Mouse (Mus musculus) liver, embryonic 14.5 days (tissue): Measurements from ENCODE around the gene Aar2. TPM values are rescaled to one million over a fixed set of nuclear protein-coding genes. Genes with fewer than 3 reads are reported as not detected.

Experiments used
- ATAC-seq: fragments of 200-750 bp; cut with Nextera tagmentation; 2 replicates; pipeline ENCODE4 v1.8.0; 2017; ENCODE audit warnings: moderate number of reproducible peaks, mild to moderate bottlenecking, moderate library complexity; ENCODE audit not compliant: insufficient read depth
- DNase-seq, 3 experiments: peaks; one replicate each; pipeline ENCODE4 v3.0.0-alpha.2; 2012 to 2013; ENCODE audit warnings: low read depth in 3 of 3, low spot score in 3 of 3
- H3K27ac ChIP-seq: fragments of 300-500 bp; sonication (generic); 2 replicates; pipeline ENCODE4 v1.5.1; 2014; ENCODE audit warnings: moderate library complexity, mild to moderate bottlenecking, control low read depth, inconsistent platforms
- H3K27me3 ChIP-seq: fragments of 300-500 bp; sonication (generic); 2 replicates; pipeline ENCODE4 v1.6.1; 2014; ENCODE audit warnings: mild to moderate bottlenecking, low read length, moderate library complexity; ENCODE audit not compliant: control insufficient read depth, insufficient read depth
- H3K36me3 ChIP-seq: fragments of 300-500 bp; sonication (generic); replicated peaks from 2 replicates; pipeline ENCODE4 v1.6.1; 2014; ENCODE audit warnings: low read depth; ENCODE audit not compliant: control insufficient read depth, insufficient read depth
- H3K4me1 ChIP-seq, 2 experiments: fragments of 200-500 bp in 1 of 2; fragments of 300-500 bp in 1 of 2; sonication (generic) in 1 of 2; replicated peaks; 2 replicates each; pipeline ENCODE4 v1.6.1; 2012 to 2014; ENCODE audit warnings: antibody characterized with exemption in 1 of 2, inconsistent platforms in 1 of 2, low read length in 1 of 2; ENCODE audit not compliant: control insufficient read depth in 2 of 2, insufficient read depth in 2 of 2
- H3K4me2 ChIP-seq: fragments of 300-500 bp; sonication (generic); 2 replicates; pipeline ENCODE4 v1.6.1; 2014; ENCODE audit warnings: low read depth, mild to moderate bottlenecking, control low read depth, moderate library complexity
- H3K4me3 ChIP-seq, 2 experiments: fragments of 200-500 bp in 1 of 2; fragments of 300-500 bp in 1 of 2; sonication (generic) in 1 of 2; 2 replicates each; pipeline ENCODE4 v1.5.1; 2012 to 2014; ENCODE audit warnings: low read depth in 2 of 2, low read length in 2 of 2, mild to moderate bottlenecking in 2 of 2, control low read depth in 1 of 2, inconsistent platforms in 1 of 2, moderate library complexity in 1 of 2; ENCODE audit not compliant: insufficient read depth in 1 of 2
- H3K9ac ChIP-seq: fragments of 300-500 bp; sonication (generic); replicated peaks from 2 replicates; pipeline ENCODE4 v1.6.1; 2014; ENCODE audit warnings: mild to moderate bottlenecking, control low read depth, moderate library complexity
- H3K9me3 ChIP-seq: fragments of 300-500 bp; sonication (generic); 2 replicates; pipeline ENCODE4 v1.6.1; 2016; ENCODE audit warnings: low read length, mixed read lengths; ENCODE audit not compliant: control insufficient read depth
- CTCF ChIP-seq: IDR thresholded peaks from 2 replicates; pipeline ENCODE4 v1.5.1; 2016; ENCODE audit warnings: antibody characterized with exemption, low read depth, control low read depth
- EP300 ChIP-seq: IDR thresholded peaks from 2 replicates; pipeline ENCODE4 v1.6.1; 2016; ENCODE audit warnings: antibody characterized with exemption, low read depth
- WGBS: fragments of 180-500 bp; shearing (Covaris S2); extraction: QIAGEN DNeasy Blood & Tissue Kit; methylation state at CpG from one replicate; pipeline ENCODE4 v1.1.7; 2014; ENCODE audit not compliant: insufficient replicate concordance; 5-methylcytosine and 5-hydroxymethylcytosine counted together
- polyA plus RNA-seq, 2 experiments: library from polyadenylated mRNA; depleted of rRNA in 1 of 2; stranded (reverse) in 1 of 2; unstranded in 1 of 2; fragments of >200 nt; fragmentation: Nextera tagmentation in 1 of 2; extraction: Ambion mirVana in 1 of 2; gene quantifications; 2 replicates each; pipeline versions ENCODE4 v1.2.1 to v1.2.3; 2012 to 2014

The Aar2 gene
- polyA plus RNA-seq, 2 experiments, result 6.0 to 13.2 TPM

- Histone ChIP-seq H3K4me3 (no peak overlapping the region), H3K27me3 (no peaks in the 10 kb centered on the region), H3K36me3 (no peaks in the 10 kb centered on the region), H3K4me1 (no peaks in the 10 kb centered on the region), H3K9ac (no peak overlapping the region), H3K4me2 (no peak overlapping the region), H3K9me3 (no peaks in the 10 kb centered on the region), H3K27ac (no peak overlapping the region)
- no peak for ATAC-seq
- WGBS, result 49% methylated on average over 7 of the region's 7 CpGs
- no peak for DNase-seq
- no peak for TF ChIP-seq EP300
- no peak for TF ChIP-seq CTCF
Observed at GRCm38 (mm10) chr2:156538817-156539555, 8.4 kb upstream of the Aar2 start.

- no peak overlapping the region for H3K9ac ChIP-seq
- 73% methylated on average over 7 of the region's 7 CpGs for WGBS
- no peak overlapping the region for H3K27ac ChIP-seq
Observed at GRCm38 (mm10) chr2:156540991-156541390, 6.4 kb upstream of the Aar2 start.

GRCm38 (mm10) chr2:156542410-156542809 lies 5.0 kb upstream of the Aar2 start:
- no peaks in the 10 kb centered on the region for H3K36me3 ChIP-seq
- DNase-seq, result no peak
- H3K4me1 ChIP-seq, result peaks cover 0 to 6% of the 10 kb centered on the region in 2 experiments; a peak in 2 of 4 replicates
- no peaks in the 10 kb centered on the region for H3K27me3 ChIP-seq
- H3K27ac ChIP-seq, result no peak overlapping the region
- no peak overlapping the region for H3K4me2 ChIP-seq
- no peak overlapping the region for H3K9ac ChIP-seq
- ATAC-seq, result no peak
- no peak for TF ChIP-seq CTCF
- TF ChIP-seq EP300, result no peak
- H3K4me3 ChIP-seq, result no peak overlapping the region
- WGBS, result 44% methylated on average over 8 of the region's 8 CpGs
- no peaks in the 10 kb centered on the region for H3K9me3 ChIP-seq

More at GRCm38 (mm10) chr2:156540991-156541390, 6.4 kb upstream of the Aar2 start:
- Histone ChIP-seq H3K4me2 (no peak overlapping the region), H3K4me3 (no peak overlapping the region), H3K27me3 (no peaks in the 10 kb centered on the region), H3K4me1 (0 out of 4 replicates have a peak, but pooled peaks cover 0 to 2% of the 10 kb centered on the region in 2 experiments), H3K36me3 (no peaks in the 10 kb centered on the region), H3K9me3 (no peaks in the 10 kb centered on the region)
- DNase-seq (no peak), ATAC-seq (no peak)
- TF ChIP-seq CTCF (no peak), EP300 (no peak)

- H3K36me3 ChIP-seq, result no peaks in the 10 kb centered on the region
- H3K27ac ChIP-seq, result no peak overlapping the region
- WGBS, result 46% methylated on average over 3 of the region's 3 CpGs
- no peak overlapping the region for H3K4me3 ChIP-seq
- H3K9ac ChIP-seq, result no peak overlapping the region
- no peak for TF ChIP-seq EP300
- TF ChIP-seq CTCF, result no peak
- ATAC-seq (no peak), DNase-seq (no peak)
- no peaks in the 10 kb centered on the region for H3K27me3 ChIP-seq
- H3K4me2 ChIP-seq, result no peak overlapping the region
- no peaks in the 10 kb centered on the region for H3K9me3 ChIP-seq
- peaks cover 7 to 9% of the 10 kb centered on the region in 2 experiments for H3K4me1 ChIP-seq
Observed at GRCm38 (mm10) chr2:156543804-156544203, 3.6 kb upstream of the Aar2 start.

GRCm38 (mm10) chr2:156552421-156552820 lies 5.0 kb downstream of the Aar2 start:
- ATAC-seq (no peak), DNase-seq (no peak)
- Histone ChIP-seq H3K4me3 (no peak overlapping the region), H3K27ac (no peak overlapping the region), H3K27me3 (no peaks in the 10 kb centered on the region), H3K4me2 (no peak overlapping the region), H3K9me3 (no peaks in the 10 kb centered on the region), H3K36me3 (peaks cover 15% of the 10 kb centered on the region), H3K9ac (no peak overlapping the region), H3K4me1 (peaks cover 3 to 7% of the 10 kb centered on the region in 2 experiments; a peak in 3 of 4 replicates)
- WGBS, result 79% methylated on average over 4 of the region's 4 CpGs
- no peak for TF ChIP-seq CTCF
- no peak for TF ChIP-seq EP300
